Mouse (Mus musculus) ES-Bruce4 (cell line): ENCODE measurements around the gene 3110082I17Rik.

Experiments
- CTCF ChIP-seq: IDR thresholded peaks from one replicate; pipeline ENCODE4 v1.8.1; 2011; ENCODE audit warnings: low read depth, low read length
- POLR2A ChIP-seq: IDR thresholded peaks from one replicate; pipeline ENCODE4 v1.8.1; 2011; ENCODE audit warnings: low read length; ENCODE audit not compliant: insufficient read depth

GRCm38 (mm10) chr5:139386047-139386446 is 74.3 kb downstream of the 3110082I17Rik start:
- TF ChIP-seq CTCF, result no peak
- no peak for TF ChIP-seq POLR2A
